Mouse (Mus musculus) urinary bladder, postnatal 10 days (tissue): ENCODE data around the gene Ctsq.
"Not testable (repeated sequence)": the region's sequence is repeated elsewhere in the genome, so short reads cannot be mapped to it uniquely, and the experiment has no call there.

Experiments
- DNase-seq: peaks from one replicate; pipeline ENCODE4 v3.0.0; 2022; ENCODE audit warnings: low spot score

Ctsq gene

GRCm38 (mm10) chr13:61040531-61040930 is at the start of gene Ctsq:
Gene Ctsq, minus strand, starts transcription at chr13:61040631.
- no peak for DNase-seq

GRCm38 (mm10) chr13:61022785-61023184 is 17.6 kb downstream of the Ctsq start:
- DNase-seq: no peak

- DNase-seq: no peak
Measured at GRCm38 (mm10) chr13:61021844-61022243, 18.6 kb downstream of the Ctsq start.

- DNase-seq: no peak
Measured at GRCm38 (mm10) chr13:61010171-61010570, 30.3 kb downstream of the Ctsq start.

- no peak for DNase-seq
Measured at GRCm38 (mm10) chr13:61005859-61006258, 34.6 kb downstream of the Ctsq start, which contains the start of gene Ctsj. Gene Ctsj, minus strand, starts transcription at chr13:61005959.

- no peak for DNase-seq
Measured at GRCm38 (mm10) chr13:60997600-60997999, 42.8 kb downstream of the Ctsq start.

GRCm38 (mm10) chr13:60986915-60987314 is 53.5 kb downstream of the Ctsq start:
- DNase-seq: not testable (repeated sequence)
